Mouse (Mus musculus): ENCODE measurements at regions not wholly inside any gene's neighbourhood (a gene's known extent, or its start where the extent isn't known, plus 50 kb on each side); places are given as distances from the start of the nearest gene placed in this dataset.

DNA sequence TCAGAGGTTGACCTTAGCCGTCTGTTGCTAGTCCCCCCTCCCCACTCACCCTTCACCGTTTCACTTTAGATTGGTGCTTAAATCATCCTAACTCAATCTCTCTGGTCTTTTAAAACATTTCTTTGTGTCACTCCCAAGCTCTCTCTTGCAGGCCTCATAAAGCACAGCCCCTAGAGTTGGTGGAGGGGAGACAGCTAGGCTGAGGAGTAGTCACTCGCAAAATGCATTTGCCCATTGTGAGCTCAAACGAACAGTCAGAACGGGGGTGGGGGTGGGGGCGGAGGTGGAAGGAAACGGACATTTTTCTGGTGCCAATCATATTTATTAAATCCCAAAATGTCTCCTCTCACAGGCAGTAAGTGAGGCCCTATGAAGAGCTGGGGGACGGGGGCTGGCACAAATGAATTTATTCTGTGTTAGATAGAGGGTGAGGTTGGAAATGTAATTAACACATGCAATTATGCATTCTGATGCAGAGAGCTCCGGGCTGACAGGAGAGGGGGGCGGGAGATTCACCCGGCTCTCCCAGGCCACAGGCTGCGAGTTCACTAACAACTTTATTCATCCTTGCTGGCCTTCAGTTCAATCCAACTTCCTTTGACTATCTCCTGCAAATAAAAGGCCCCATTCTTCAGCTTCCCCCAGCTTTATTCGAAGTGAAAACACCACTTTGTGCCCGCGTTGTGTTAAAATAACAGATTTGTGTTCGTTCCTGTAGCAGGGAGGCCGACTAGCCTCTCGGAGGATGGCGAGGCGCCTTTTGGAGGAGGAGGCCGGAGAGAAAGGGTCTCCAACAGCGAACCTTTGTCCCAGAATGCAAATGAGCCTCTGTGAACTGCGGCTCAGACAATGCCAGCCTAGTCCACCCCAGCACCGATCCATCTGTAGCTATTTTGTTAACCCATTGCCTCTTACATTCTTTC lies 223.7 kb upstream of the Irx5 start:
- in situ Hi-C loops (cut with MboI, MseI), result loop anchor here in 1 of 2 experiments (10.0 kb wide), 1 partner anchor 541 kb away; the partner anchor contains the start of gene Irx6

DNA sequence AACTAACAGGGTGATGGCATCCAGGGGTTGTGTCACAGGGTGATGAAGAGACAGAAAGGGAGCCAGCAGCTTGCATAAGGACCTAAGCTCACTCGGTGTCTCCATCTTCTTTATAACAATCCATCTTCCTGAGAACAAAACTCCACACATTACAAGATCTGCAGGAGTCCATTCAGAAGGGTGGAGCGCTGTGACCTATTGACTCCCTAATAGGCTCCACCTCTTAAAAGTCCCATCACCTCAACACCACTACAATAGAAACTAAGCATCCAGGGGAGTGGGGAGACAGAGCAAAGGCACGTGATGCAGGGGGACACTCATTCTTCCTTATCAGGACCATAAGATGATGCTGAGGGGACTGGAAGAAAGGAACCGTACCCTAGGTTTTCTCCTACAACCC lies 224.5 kb upstream of the Irx5 start:
- in situ Hi-C loops (cut with MboI, MseI), result loop anchor here in 1 of 2 experiments (10.0 kb wide), 1 partner anchor 542 kb away; the partner anchor contains the start of gene Irx6

GRCm38 (mm10) chr8:92132526-92132925 lies 224.9 kb upstream of the Irx5 start:
- in situ Hi-C loops (cut with MboI, MseI), result loop anchor here in 1 of 2 experiments (10.0 kb wide), 1 partner anchor 542 kb away; the partner anchor contains the start of gene Irx6

DNA sequence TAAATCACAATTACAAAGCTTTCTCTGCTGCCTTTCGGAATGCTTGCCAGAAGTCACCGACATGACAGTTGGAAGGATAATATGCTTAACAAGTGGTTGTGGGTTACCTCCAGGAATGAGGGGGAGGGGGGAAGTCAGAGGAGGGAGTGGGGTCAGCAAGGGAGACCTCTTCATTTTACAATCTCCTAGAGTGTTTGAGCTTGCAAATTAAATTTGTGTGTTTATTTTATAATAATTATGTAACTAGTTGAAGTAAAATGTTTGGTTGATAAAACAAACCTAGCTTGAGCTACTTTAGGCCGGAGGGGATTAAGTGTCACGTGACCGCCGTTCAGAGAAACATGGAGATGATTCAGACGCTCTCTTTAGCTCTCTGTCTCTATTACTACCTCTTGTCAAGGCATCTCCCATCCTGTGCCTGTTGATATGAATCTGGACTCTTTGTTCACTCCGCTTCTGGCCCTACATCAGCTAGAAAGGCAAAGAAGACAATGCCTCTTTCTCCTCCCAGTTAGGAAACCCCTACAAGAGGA lies 227.3 kb upstream of the Irx5 start:
- in situ Hi-C loops (cut with MboI, MseI), result loop anchor here in 1 of 2 experiments (10.0 kb wide), 1 partner anchor 545 kb away; the partner anchor contains the start of gene Irx6

DNA sequence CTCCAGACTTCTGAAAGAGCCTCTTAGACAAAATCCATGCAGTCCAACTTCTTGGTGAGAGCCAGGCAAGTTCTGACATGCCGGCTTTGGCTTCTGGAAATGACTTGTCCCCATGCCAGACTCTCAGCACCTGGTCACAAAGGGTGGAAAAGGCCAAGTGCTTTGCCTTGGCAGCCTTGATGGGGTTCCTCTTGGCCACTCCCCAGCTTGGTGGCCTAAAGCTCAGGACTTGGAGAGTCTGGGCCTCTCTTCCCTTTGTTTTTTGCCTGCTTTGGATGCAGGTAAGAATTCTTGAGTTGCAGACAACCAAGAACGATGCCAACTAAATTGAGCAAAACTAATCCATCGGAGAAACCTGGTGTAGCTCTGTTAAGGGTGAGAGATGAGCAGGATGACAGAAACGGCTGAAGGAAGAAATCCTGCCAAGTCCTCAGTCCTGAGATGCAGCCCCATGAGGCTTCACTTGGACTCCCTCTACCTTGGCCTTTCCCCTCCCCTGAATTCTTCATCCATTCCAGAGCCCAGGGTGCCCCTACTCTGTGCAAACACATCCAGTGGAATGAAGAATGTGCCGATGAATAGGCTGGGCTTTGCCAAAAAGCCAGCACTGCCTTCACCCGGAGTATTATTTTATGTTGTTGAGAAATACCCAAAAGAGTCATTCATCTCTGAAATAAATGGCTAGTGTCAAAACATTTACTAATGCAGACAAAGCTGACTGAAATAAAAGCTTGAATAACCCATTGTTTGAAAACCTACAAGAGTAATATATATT lies 228.0 kb upstream of the Irx5 start:
- in situ Hi-C loops (cut with MboI, MseI), result loop anchor here in 1 of 2 experiments (10.0 kb wide), 1 partner anchor 545 kb away; the partner anchor contains the start of gene Irx6

DNA sequence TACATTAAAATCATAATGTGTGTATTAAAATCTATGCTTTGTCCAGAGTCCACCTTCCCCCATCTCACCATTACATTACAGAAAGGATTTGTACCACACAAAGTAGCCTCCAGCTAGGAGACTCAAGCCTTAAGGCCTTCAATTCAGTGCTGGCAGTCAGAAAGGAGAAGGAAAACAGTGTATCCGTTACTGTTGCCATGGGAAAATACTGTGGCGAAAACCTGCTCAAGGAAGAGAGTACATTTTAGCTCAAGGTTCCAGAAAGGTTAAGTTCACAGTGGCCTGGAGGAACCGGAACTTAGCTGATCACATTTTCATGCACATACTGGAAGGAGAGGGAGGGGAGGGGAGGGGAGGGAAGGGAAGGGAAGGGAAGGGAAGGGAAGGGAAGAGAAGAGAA lies 231.8 kb upstream of the Irx5 start:
- in situ Hi-C loops (cut with MboI, MseI), result no loop called here

DNA sequence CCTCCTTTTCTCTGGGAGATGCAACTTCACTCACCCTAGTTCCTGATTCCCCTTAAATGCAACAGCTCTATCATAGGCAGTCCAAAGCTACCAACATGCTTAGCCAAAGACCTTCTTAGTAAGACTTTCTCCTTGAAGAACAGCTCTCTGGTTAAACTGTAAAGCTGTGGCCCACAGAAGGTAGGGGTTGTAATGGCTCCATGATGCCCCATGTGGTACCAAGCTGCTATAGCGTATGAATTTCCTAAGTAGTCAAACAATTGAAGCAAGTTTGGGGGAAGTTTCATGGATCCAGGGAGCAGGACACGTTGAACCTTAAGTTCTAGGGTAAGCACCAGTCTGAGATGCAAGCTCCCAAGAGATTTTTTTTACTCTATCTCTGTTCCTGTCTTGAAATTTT lies 236.1 kb upstream of the Irx5 start:
- in situ Hi-C loops (cut with MboI, MseI), result no loop called here

DNA sequence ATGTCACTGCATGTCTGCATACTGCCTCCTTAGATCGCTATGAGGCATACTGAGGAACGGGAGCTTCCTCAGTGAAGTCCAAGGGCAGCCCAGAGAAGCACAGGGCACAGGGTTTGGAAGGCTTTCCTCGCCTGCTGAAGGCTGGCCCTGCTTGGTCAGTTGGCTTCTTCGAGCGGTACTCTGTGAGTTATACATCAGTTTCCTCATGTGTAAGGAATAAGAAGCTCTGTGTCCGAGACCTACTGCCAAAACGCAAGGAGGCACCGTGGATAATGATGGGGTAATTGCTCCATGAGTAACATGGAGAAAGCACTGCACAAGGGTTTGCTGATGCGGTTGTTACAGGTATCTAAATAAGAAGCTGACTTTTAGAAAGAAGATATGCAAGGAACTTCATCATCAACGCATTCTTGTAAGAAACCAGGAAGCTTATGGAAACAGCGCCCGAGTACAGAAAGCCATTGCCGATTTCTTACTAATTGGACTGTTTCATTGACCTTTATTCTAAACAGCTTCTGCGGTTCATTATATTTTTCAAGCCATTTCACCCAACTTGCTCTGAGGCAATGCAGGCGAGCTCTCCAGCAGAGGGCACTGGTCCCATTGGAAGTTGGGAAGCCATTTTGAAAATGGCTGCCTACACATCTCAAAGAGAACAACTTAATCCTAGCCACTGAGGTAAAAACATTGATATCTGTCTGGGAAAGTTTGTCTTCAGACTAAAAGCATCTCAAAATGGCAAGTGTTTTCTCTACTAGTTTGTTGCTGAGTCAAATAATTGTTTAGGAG lies 241.8 kb upstream of the Irx5 start:
- in situ Hi-C loops (cut with MboI, MseI), result no loop called here

DNA sequence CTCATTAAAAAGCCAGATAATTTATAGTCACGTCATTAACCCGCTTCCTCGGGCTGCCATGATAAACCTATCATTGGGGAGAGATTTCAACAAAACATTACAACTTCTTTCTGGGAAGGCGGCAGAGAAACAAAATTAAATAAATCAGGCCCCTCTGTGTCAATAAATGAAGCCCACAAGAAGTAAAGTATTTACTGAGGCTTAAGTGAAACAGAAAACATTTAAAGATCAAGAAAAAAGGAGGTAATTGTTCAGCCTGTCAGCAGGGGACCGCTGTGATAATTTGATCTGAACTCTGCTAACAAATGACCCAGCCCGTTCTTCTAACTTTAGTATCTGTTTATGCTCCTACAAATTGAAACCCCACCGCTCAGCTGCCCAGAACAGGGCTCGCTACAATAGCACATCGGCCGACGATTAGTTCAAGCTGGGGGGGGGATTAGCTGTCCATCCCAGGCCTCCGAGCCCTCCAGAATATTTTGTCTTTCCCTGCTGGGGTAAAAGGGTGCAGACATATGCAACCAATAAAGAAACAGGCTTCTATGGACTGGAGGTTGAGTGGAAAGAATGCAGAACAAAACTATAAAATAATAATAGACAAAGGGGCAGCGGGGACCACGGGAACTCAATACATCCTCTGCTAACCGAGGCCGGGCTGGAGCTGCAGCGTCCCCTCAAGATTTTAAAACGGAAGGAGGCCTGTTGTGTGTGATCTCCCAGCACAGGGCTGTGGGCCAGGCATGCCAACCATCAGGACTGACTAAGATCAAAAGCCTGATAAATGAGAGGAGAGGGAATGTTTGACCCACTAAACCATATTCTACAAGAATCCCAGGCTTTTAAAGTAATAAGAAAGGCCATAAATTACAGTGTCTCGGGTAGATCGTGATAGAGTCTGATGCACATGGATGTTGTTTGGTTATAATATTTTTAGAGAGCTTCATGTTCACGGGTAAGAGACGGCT lies 242.8 kb upstream of the Irx5 start:
- in situ Hi-C loops (cut with MboI, MseI), result no loop called here

DNA sequence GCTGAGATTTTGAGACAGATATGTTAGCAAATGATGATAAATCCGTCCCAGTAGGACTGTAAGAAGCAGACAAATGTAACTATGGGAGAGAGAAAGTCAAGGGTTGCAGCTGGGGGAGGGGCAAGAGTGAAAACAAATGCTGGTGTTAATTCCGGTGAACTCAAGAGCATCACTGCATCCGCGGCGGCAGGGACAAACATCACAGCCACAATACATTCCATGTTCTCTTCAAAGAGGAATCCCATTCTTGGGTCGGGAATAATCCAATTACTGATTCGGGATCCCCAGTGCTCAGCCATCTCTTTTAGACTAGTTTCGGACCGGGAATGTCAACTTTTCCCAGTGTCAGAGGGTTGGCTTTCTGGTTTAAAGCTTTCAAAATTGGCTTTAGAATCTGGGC lies 243.5 kb upstream of the Irx5 start:
- in situ Hi-C loops (cut with MboI, MseI), result no loop called here

- in situ Hi-C loops (cut with MboI, MseI), result no loop called here
Measured at GRCm38 (mm10) chr8:92113386-92113785, 244.0 kb upstream of the Irx5 start.

GRCm38 (mm10) chr8:92104561-92104960 lies 252.9 kb upstream of the Irx5 start:
- in situ Hi-C loops (cut with MboI, MseI), result no loop called here

DNA sequence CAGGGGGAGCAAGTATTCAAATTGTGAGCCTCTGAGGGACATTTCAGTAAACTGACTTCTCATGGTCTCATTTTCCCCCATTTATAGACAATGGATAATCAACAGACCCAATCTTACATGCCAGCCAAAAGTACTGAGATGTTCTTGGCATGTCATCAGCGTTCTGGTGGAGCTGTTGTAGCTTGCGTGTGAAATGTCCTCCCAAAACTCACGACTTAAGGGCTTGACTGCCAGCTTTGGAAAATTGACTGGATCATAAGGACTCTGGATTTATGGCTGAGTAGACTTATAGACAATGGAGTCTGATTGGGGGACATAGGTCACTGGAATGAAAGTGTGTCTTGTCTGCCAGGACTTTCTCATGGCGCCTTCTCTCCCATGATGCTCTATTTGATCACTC lies 254.9 kb upstream of the Irx5 start:
- in situ Hi-C loops (cut with MboI, MseI), result no loop called here

- in situ Hi-C loops (cut with MboI, MseI), result no loop called here
Measured at GRCm38 (mm10) chr8:92095276-92095675, 262.1 kb upstream of the Irx5 start.

- in situ Hi-C loops (cut with MboI, MseI), result no loop called here
Measured at GRCm38 (mm10) chr8:92084124-92084523, 273.3 kb upstream of the Irx5 start.

DNA sequence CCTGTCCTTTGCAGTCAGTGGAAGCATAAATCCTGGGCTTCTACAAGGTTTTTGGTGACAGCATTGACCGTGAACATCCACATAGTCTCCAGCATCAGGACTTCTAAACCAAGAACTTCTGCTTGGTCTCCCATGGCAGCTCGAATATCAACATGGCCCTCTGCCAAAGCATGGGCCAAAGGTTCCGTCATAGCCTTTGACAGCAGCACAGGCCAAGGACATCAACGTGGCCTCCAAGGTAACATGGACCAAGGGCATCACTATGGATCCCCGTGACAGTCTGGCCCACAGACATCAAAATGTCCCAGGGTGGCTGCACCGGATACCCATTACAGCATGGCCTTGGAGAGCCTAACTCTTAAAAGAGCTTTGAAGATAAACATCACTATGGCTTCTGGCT lies 275.5 kb upstream of the Irx5 start:
- in situ Hi-C loops (cut with MboI, MseI), result no loop called here

DNA sequence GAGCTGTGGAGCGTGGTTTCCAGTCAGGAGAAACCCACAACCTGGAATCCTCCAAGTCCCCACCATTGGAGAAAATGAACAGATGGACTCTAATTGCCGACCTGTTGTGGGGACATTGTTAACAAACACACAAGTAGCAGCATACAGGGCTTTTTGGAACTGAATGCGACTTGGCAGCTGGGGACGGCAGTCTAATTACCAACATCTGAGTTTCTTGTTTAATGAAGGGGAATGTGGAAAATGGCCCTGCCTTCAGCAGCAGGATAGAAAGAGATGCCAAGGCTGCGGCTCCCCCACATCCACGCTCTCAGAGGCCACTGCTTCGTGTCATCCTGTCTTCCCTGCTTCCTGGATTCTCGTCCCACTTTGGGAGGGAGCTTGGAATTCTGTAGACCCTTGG lies 276.6 kb upstream of the Irx5 start:
- in situ Hi-C loops (cut with MboI, MseI), result no loop called here

GRCm38 (mm10) chr8:92077611-92078010 lies 275.7 kb upstream of the Irx3 start:
- in situ Hi-C loops (cut with MboI, MseI), result no loop called here

- in situ Hi-C loops (cut with MboI, MseI), result no loop called here
Measured at GRCm38 (mm10) chr8:92072254-92072615, 270.4 kb upstream of the Irx3 start.
